Comparison of ENCODE assay signal across 12 mouse cellular contexts in genomic region chr1:137073857-137074572, GRCm38 (mm10).
DNase-seq lines count a peak whose midpoint lies in the region; ATAC-seq lines count a peak whose summit lies in the region.
"Had no signal": no experiment of that assay in that cellular context is flagged by ENCODE, and none has a peak within 500 bp of the region (broad histone marks: within the 10 kb centered on the region; RNA-seq: fewer than 3 reads in every experiment).

No protein-coding gene starts in this region.

- no peak for ATAC-seq in midbrain, embryonic 16.5 days
- no peak for ATAC-seq in midbrain, embryonic 15.5 days (replicated peaks)
- ATAC-seq in liver, embryonic 15.5 days (ENCODE audit: insufficient read depth): peak; percentile 65

- H3K27me3 ChIP-seq in midbrain, embryonic 16.5 days (ENCODE audit: control insufficient read depth, insufficient read depth, low read depth, low read length): no peaks in the 10 kb centered on the region
- H3K27me3 ChIP-seq in midbrain, embryonic 15.5 days (replicated peaks): no peaks in the 10 kb centered on the region
- no peaks in the 10 kb centered on the region for H3K27me3 ChIP-seq in liver, embryonic 15.5 days
- H3K27me3 ChIP-seq: embryonic facial prominence, embryonic 12.5 days; hindbrain, embryonic 15.5 days; neural tube, embryonic 15.5 days had no signal

- peak; percentile 2 for DNase-seq in kidney, adult 9 months
- no peak for DNase-seq in kidney, adult 18-20 months
- DNase-seq in spleen, postnatal 14 days (ENCODE audit: low spot score in 2 of 2): no peak
- no peak for DNase-seq in right cerebral cortex, postnatal 4 days
- DNase-seq: cerebellum, adult 2 months; lung, postnatal 14 days had no signal

- peak overlapping the region; percentile 38; the same call in 1 of the 2 replicates for H3K27ac ChIP-seq in midbrain, embryonic 16.5 days (ENCODE audit: low read length)
- no peak overlapping the region for H3K27ac ChIP-seq in midbrain, embryonic 15.5 days
- no peak overlapping the region for H3K27ac ChIP-seq in liver, embryonic 15.5 days (replicated peaks)
- H3K27ac ChIP-seq: embryonic facial prominence, embryonic 12.5 days; neural tube, embryonic 15.5 days had no signal

- 0 out of 2 replicates have a peak, but pooled peaks cover 4% of the 10 kb centered on the region for H3K4me1 ChIP-seq in midbrain, embryonic 16.5 days (ENCODE audit: control insufficient read depth, insufficient read depth, low read length)
- 0 out of 2 replicates have a peak, but pooled peaks cover 3% of the 10 kb centered on the region for H3K4me1 ChIP-seq in midbrain, embryonic 15.5 days
- no peaks in the 10 kb centered on the region for H3K4me1 ChIP-seq in liver, embryonic 15.5 days (replicated peaks)

- no peak overlapping the region for H3K4me3 ChIP-seq in midbrain, embryonic 16.5 days (ENCODE audit: low read depth, low read length)
- no peak overlapping the region for H3K4me3 ChIP-seq in midbrain, embryonic 15.5 days
- H3K4me3 ChIP-seq in liver, embryonic 15.5 days (replicated peaks): no peak overlapping the region
- H3K4me3 ChIP-seq: embryonic facial prominence, embryonic 12.5 days; hindbrain, embryonic 15.5 days; neural tube, embryonic 15.5 days had no signal

- H3K36me3 ChIP-seq in midbrain, embryonic 16.5 days (ENCODE audit: control insufficient read depth, insufficient read depth, low read length): no peaks in the 10 kb centered on the region
- no peaks in the 10 kb centered on the region for H3K36me3 ChIP-seq in midbrain, embryonic 15.5 days (replicated peaks)
- H3K36me3 ChIP-seq in liver, embryonic 15.5 days (replicated peaks): no peaks in the 10 kb centered on the region
- H3K36me3 ChIP-seq: embryonic facial prominence, embryonic 12.5 days; hindbrain, embryonic 15.5 days; neural tube, embryonic 15.5 days had no signal

- no peak overlapping the region for H3K9ac ChIP-seq in midbrain, embryonic 16.5 days (ENCODE audit: low read depth, low read length)
- H3K9ac ChIP-seq in midbrain, embryonic 15.5 days: no peak overlapping the region
- no peak overlapping the region for H3K9ac ChIP-seq in liver, embryonic 15.5 days
- H3K9ac ChIP-seq: embryonic facial prominence, embryonic 12.5 days; hindbrain, embryonic 15.5 days; neural tube, embryonic 15.5 days had no signal

- H3K9me3 ChIP-seq in midbrain, embryonic 16.5 days (replicated peaks; ENCODE audit: control insufficient read depth, low read length, poor library complexity, severe bottlenecking): no peaks in the 10 kb centered on the region
- no peaks in the 10 kb centered on the region for H3K9me3 ChIP-seq in midbrain, embryonic 15.5 days
- no peaks in the 10 kb centered on the region for H3K9me3 ChIP-seq in liver, embryonic 15.5 days (replicated peaks)
- H3K9me3 ChIP-seq: embryonic facial prominence, embryonic 12.5 days; hindbrain, embryonic 15.5 days; neural tube, embryonic 15.5 days had no signal

- no peak overlapping the region for H3K4me2 ChIP-seq in midbrain, embryonic 16.5 days (ENCODE audit: low read length)
- no peak overlapping the region for H3K4me2 ChIP-seq in midbrain, embryonic 15.5 days
- no peak overlapping the region for H3K4me2 ChIP-seq in liver, embryonic 15.5 days

- 74% methylated on average over 8 of the region's 8 CpGs for WGBS in midbrain, embryonic 16.5 days
- WGBS in midbrain, embryonic 15.5 days: 76% methylated on average over 8 of the region's 8 CpGs
- 13% methylated on average over 8 of the region's 8 CpGs for WGBS in liver, embryonic 15.5 days (ENCODE audit: insufficient replicate concordance)
